33 mouse cellular contexts compared by ENCODE assay signal in the genomic region with DNA sequence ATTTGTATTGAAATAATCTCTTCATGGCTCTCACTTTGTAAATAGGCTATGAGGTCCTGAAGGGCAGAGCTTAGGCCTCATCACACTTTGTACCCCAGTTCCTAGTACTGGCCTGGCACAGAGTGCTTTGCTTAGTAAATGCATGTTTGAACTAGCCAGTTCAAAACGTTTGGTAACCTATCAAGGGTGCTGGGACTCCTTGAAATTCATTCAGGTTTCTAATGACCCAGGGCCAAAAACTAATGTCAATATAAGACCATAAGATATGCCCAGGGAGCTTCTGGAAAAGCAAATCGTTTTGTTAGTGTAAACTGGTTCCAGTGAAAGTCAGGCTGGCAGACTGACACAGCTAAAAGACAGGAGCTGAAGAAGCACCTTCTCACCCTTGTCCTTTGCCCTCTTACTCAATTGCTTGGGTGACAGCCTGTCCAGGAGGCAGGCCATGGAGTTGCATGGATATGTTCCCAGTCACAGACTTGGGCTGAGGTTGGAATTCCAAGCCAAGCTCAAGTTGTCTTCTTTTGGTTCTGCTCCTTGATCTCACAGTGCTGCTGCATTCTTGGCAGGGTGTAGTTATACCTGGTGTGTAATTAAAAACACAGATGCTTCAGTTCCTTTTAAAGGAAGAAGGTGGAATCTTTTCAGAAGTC.
DNase-seq lines count a peak whose midpoint lies in the region; ATAC-seq lines count a peak whose summit lies in the region.
"Had no signal": no experiment of that assay in that cellular context is flagged by ENCODE, and none has a peak within 500 bp of the region (broad histone marks: within the 10 kb centered on the region; RNA-seq: fewer than 3 reads in every experiment).

No protein-coding gene starts in this region.

- H3K9me3 ChIP-seq in kidney, embryonic 14.5 days (ENCODE audit: control insufficient read depth, low read length), result no peaks in the 10 kb centered on the region
- no peaks in the 10 kb centered on the region for H3K9me3 ChIP-seq in hindbrain, embryonic 11.5 days (ENCODE audit: control insufficient read depth, low read length)
- H3K9me3 ChIP-seq: forebrain, embryonic 10.5 days; forebrain, embryonic 15.5 days; heart, embryonic 13.5 days; hindbrain, embryonic 15.5 days; limb, embryonic 13.5 days; liver, embryonic 13.5 days; megakaryocyte, embryonic 14.5 days; midbrain, embryonic 12.5 days; neural tube, embryonic 12.5 days had no signal

- DNase-seq in adrenal gland, adult 2 months, result peak; percentile 3
- no peak for DNase-seq in adrenal gland, postnatal 25 days
- peak; percentile 11 for DNase-seq in heart, adult 11 months
- no peak for DNase-seq in heart, adult 8-10 months (ENCODE audit: low spot score)
- peak; percentile 82 for DNase-seq in kidney, adult 9 months
- peak; percentile 4 for DNase-seq in skeletal muscle tissue, adult 2 months (ENCODE audit: low read depth, low spot score)
- no peak for DNase-seq in hindbrain, embryonic 11.5 days (ENCODE audit: low spot score)
- DNase-seq: cerebellum, adult 8-10 months; cerebellum, postnatal 25 days; heart, adult 2 months; heart, postnatal 10 days; liver, embryonic 13.5 days; lung, adult 18-20 months; lung, postnatal 4 days; right cerebral cortex, adult 18-20 months; thymus, adult 2 months; thymus, postnatal 36 days had no signal

- 45% methylated on average over 2 of the region's 2 CpGs for WGBS in kidney, embryonic 14.5 days
- 61% methylated on average over 2 of the region's 2 CpGs for WGBS in hindbrain, embryonic 11.5 days

- no peaks in the 10 kb centered on the region for H3K36me3 ChIP-seq in kidney, embryonic 14.5 days (ENCODE audit: control insufficient read depth, insufficient read depth, low read length)
- H3K36me3 ChIP-seq in hindbrain, embryonic 11.5 days (ENCODE audit: control insufficient read depth, insufficient read depth, low read length), result no peaks in the 10 kb centered on the region
- H3K36me3 ChIP-seq: forebrain, embryonic 10.5 days; forebrain, embryonic 15.5 days; heart, embryonic 13.5 days; hindbrain, embryonic 15.5 days; limb, embryonic 13.5 days; liver, embryonic 13.5 days; midbrain, embryonic 12.5 days; neural tube, embryonic 12.5 days had no signal

- H3K27me3 ChIP-seq in kidney, embryonic 14.5 days (ENCODE audit: control insufficient read depth, insufficient read depth, low read length), result no peaks in the 10 kb centered on the region
- H3K27me3 ChIP-seq in hindbrain, embryonic 11.5 days (ENCODE audit: control insufficient read depth, insufficient read depth, low read length), result no peaks in the 10 kb centered on the region
- H3K27me3 ChIP-seq: CH12.LX; forebrain, embryonic 15.5 days; heart, embryonic 13.5 days; hindbrain, embryonic 15.5 days; limb, embryonic 13.5 days; liver, embryonic 13.5 days; megakaryocyte, embryonic 14.5 days; midbrain, embryonic 12.5 days; neural tube, embryonic 12.5 days had no signal

- H3K4me2 ChIP-seq in kidney, embryonic 14.5 days (replicated peaks; ENCODE audit: low read depth, low read length), result no peak overlapping the region
- H3K4me2 ChIP-seq in hindbrain, embryonic 11.5 days (replicated peaks; ENCODE audit: low read depth, low read length), result no peak overlapping the region
- H3K4me2 ChIP-seq: forebrain, embryonic 15.5 days; heart, embryonic 13.5 days; hindbrain, embryonic 15.5 days; limb, embryonic 13.5 days; liver, embryonic 13.5 days; midbrain, embryonic 12.5 days; neural tube, embryonic 12.5 days had no signal

- no peak overlapping the region for H3K9ac ChIP-seq in kidney, embryonic 14.5 days (ENCODE audit: low read depth, low read length)
- H3K9ac ChIP-seq in hindbrain, embryonic 11.5 days (ENCODE audit: low read depth, low read length), result no peak overlapping the region
- H3K9ac ChIP-seq: forebrain, embryonic 15.5 days; heart, embryonic 13.5 days; hindbrain, embryonic 15.5 days; limb, embryonic 13.5 days; liver, embryonic 13.5 days; midbrain, embryonic 12.5 days; neural tube, embryonic 12.5 days had no signal

- ATAC-seq in kidney, embryonic 14.5 days (ENCODE audit: low FRiP score, low TSS enrichment), result no peak
- ATAC-seq in hindbrain, embryonic 11.5 days (ENCODE audit: low FRiP score), result no peak
- ATAC-seq: activated CD4-positive, CD25-positive, alpha-beta regulatory T cell, adult 4 months; forebrain, embryonic 15.5 days; inflammation-experienced regulatory T-cells, adult 6 months; lung, postnatal 0 days had no signal

- H3K4me3 ChIP-seq in kidney, embryonic 14.5 days (ENCODE audit: low read length), result no peak overlapping the region
- no peak overlapping the region for H3K4me3 ChIP-seq in hindbrain, embryonic 11.5 days (ENCODE audit: low read depth, low read length)
- H3K4me3 ChIP-seq: forebrain, embryonic 10.5 days; forebrain, embryonic 15.5 days; heart, adult 2 months; heart, embryonic 13.5 days; hindbrain, embryonic 15.5 days; limb, embryonic 13.5 days; liver, embryonic 13.5 days; megakaryocyte, embryonic 14.5 days; midbrain, embryonic 12.5 days; myocyte; neural tube, embryonic 12.5 days had no signal

- no peak overlapping the region for H3K27ac ChIP-seq in kidney, embryonic 14.5 days (ENCODE audit: low read depth, low read length)
- no peak overlapping the region for H3K27ac ChIP-seq in hindbrain, embryonic 11.5 days (ENCODE audit: low read depth, low read length)
- H3K27ac ChIP-seq: forebrain, embryonic 10.5 days; forebrain, embryonic 15.5 days; heart, adult 2 months; heart, embryonic 13.5 days; hindbrain, embryonic 15.5 days; kidney, postnatal 0 days; limb, embryonic 13.5 days; liver, embryonic 13.5 days; midbrain, embryonic 12.5 days; neural tube, embryonic 12.5 days; stomach, postnatal 0 days had no signal

- H3K4me1 ChIP-seq in kidney, embryonic 14.5 days (ENCODE audit: control insufficient read depth, insufficient read depth, low read length), result no peaks in the 10 kb centered on the region
- H3K4me1 ChIP-seq in hindbrain, embryonic 11.5 days (replicated peaks; ENCODE audit: control insufficient read depth, insufficient read depth, low read length), result no peaks in the 10 kb centered on the region
- H3K4me1 ChIP-seq: forebrain, embryonic 10.5 days; forebrain, embryonic 15.5 days; heart, embryonic 13.5 days; hindbrain, embryonic 15.5 days; limb, embryonic 13.5 days; liver, embryonic 13.5 days; megakaryocyte, embryonic 14.5 days; midbrain, embryonic 12.5 days; neural tube, embryonic 12.5 days had no signal

Comparison
In these comparisons a context has a peak if more than half of its experiments do, and no peak if none do; other contexts are left out.
1. DNase-seq: peak in adrenal gland, adult 2 months (single experiment), heart, adult 11 months (single experiment), kidney, adult 9 months (single experiment) and skeletal muscle tissue, adult 2 months (single experiment); none in adrenal gland, postnatal 25 days (single experiment), heart, adult 8-10 months (single experiment) and hindbrain, embryonic 11.5 days (single experiment).